Mouse (Mus musculus): Measurements from ENCODE around the gene Nol3. TPM values are rescaled to one million over a fixed set of nuclear protein-coding genes. Genes with fewer than 3 reads are reported as not detected.
"Not testable (repeated sequence)": the region's sequence is repeated elsewhere in the genome, so short reads cannot be mapped to it uniquely, and the experiment has no call there.

Nol3 gene
- polyA plus RNA-seq, 1 experiment from 2014 or later = 2.7 TPM

DNA sequence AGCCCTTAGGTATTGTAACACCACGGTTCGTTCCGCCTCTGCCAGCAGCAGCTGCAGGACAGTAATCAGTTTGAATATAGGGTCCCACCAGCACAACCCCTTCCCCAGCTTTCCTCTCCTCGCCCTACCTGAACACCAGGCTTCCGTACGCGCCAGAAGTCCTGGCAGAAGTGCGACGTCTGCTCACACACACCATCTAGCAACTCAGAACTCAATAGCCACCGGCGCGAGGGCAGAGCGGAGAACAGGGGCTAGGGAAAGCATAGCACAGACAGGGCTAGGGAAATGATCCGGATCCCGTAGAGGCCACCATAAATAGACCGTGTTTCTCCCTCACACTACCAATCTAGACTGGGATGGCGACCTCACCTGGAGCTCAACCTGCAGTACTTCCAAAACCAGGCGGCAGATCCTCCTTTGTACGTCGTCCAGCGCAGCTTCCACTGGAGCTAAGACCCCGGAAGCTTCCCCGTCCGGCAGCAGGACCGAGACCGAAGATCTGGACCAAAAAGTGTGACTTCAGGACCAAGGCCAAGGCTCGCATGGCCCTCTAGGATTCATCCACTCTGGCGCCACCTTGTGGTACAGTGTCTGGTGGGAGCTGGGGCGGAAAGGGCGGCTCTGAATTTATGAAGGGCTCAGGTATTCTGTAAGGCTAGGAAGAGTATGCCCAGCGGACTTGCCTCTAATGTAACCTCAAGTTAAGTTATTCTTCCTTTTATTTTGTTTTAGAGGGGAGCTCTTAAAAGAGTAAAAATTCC, 14.8 kb downstream of the Nol3 start:
- Histone ChIP-seq H3K4me3 (peak overlapping the region; percentile 59), H3K27me3 (replicated peaks) (peaks cover 49% of the 10 kb centered on the region), H3K9me3 (no peaks in the 10 kb centered on the region), H3K4me2 (peak overlapping the region; percentile 90), H3K27ac (replicated peaks) (no peak overlapping the region), H3K4me1 (peaks cover 26% of the 10 kb centered on the region), H3K36me3 (no peaks in the 10 kb centered on the region), H3K9ac (no peak overlapping the region)
- WGBS = 8% methylated on average over 31 of the region's 31 CpGs
- no peak for ATAC-seq (ENCODE audit: extremely low read depth, insufficient number of reproducible peaks, low FRiP score, low TSS enrichment)

DNA sequence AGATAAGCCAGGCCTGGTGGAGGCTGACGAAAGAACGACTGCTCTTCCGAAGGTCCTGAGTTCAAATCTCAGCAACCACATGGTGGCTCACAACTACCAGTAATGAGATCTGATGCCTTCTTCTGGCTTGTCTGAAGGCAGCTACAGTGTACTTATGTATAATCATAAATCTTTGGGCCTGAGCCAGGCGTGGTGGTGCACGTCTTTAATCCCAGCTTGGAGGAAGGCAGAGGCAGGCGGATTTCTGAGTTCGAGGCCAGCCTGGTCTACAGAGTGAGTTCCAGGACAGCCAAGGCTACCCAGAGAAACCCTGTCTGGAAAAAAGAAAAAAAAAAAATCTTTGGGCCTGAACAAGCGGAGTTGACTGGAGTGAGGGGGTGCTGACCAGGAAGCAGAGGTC, 15.4 kb downstream of the Nol3 start:
- not testable (repeated sequence) for ATAC-seq (ENCODE audit: extremely low read depth, insufficient number of reproducible peaks, low FRiP score, low TSS enrichment); H3K27ac ChIP-seq (replicated peaks); H3K4me3 ChIP-seq; H3K9me3 ChIP-seq; H3K4me2 ChIP-seq; H3K36me3 ChIP-seq; H3K9ac ChIP-seq
- H3K4me1 ChIP-seq = peaks cover 30% of the 10 kb centered on the region
- H3K27me3 ChIP-seq (replicated peaks) = peaks cover 46% of the 10 kb centered on the region
- 75% methylated on average over 8 of the region's 8 CpGs for WGBS

DNA sequence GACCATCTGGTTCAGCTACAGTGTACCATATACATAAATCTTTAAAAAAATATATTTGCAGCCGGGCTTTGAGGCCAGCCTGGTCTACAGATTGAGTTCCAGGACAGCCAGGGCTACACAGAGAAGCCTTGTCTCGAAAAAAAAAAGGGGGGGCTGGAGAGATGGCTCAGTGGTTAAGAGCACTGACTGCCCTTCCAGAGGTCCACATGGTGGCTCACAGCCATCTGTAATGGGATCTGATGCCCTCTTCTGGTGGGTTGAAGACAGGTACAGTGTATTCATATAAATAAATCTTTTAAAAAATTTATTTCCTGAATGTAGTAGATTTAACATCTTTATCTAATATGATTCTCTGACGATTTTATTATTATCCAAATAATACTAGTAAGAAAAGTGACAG, 15.9 kb downstream of the Nol3 start:
- H3K4me3 ChIP-seq; H3K9ac ChIP-seq; ATAC-seq (ENCODE audit: extremely low read depth, insufficient number of reproducible peaks, low FRiP score, low TSS enrichment); H3K4me2 ChIP-seq; H3K27ac ChIP-seq (replicated peaks); H3K36me3 ChIP-seq; H3K9me3 ChIP-seq: not testable (repeated sequence)
- H3K27me3 ChIP-seq (replicated peaks) = peaks cover 42% of the 10 kb centered on the region
- WGBS = 56% methylated on average over 3 of the region's 3 CpGs
- peaks cover 34% of the 10 kb centered on the region for H3K4me1 ChIP-seq

DNA sequence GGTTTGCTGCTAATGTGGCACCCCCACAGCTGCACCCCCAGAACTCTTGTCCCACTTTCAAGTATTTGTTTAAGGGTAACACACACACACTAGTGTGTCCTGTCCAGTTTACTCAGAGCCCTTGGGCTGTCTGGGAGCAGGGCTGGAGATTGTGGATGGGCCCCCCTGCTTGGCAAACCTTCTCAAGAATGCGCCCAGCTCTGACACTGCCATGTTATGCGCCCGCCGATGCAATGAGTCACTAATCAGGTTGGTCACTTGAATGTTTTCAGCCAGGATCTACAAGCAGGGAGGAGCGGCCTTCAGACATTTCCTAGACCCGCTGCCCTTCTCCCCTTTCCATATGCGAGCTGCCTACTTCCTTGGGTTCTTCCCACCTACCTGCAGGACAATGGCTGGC, 16.5 kb downstream of the Nol3 start:
- H3K4me3 ChIP-seq = no peak overlapping the region
- H3K9me3 ChIP-seq = no peaks in the 10 kb centered on the region
- H3K9ac ChIP-seq = no peak overlapping the region
- H3K4me2 ChIP-seq = no peak overlapping the region
- peaks cover 39% of the 10 kb centered on the region for H3K4me1 ChIP-seq
- H3K36me3 ChIP-seq = no peaks in the 10 kb centered on the region
- WGBS = 68% methylated on average over 7 of the region's 7 CpGs
- no peak for ATAC-seq (ENCODE audit: extremely low read depth, insufficient number of reproducible peaks, low FRiP score, low TSS enrichment)
- H3K27me3 ChIP-seq (replicated peaks) = peaks cover 42% of the 10 kb centered on the region
- H3K27ac ChIP-seq (replicated peaks) = no peak overlapping the region

DNA sequence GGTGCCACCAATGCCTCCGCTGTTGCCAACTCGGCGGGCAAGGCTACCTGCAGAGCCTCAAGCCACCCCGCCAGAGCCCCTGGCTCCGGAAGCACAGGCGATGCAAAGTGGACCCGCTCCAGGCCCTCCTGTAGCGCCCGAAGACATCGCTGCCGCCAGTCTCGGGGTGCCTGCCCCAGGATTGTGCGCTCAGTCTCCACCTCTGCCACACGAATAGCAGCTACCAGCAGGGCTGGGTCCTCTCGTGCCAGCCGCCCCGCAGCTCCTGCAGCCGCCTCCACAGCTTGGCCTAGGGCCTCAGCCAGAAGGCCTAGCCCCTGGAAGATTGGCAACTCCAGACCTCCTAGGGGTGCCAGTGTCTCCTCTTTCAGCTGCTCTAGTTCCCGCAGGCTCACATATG, 17.5 kb downstream of the Nol3 start:
- 60% methylated on average over 19 of the region's 19 CpGs for WGBS
- H3K27ac ChIP-seq (replicated peaks) = no peak overlapping the region
- H3K9ac ChIP-seq = no peak overlapping the region
- H3K4me2 ChIP-seq = no peak overlapping the region
- no peak overlapping the region for H3K4me3 ChIP-seq
- H3K9me3 ChIP-seq = no peaks in the 10 kb centered on the region
- peaks cover 42% of the 10 kb centered on the region for H3K27me3 ChIP-seq (replicated peaks)
- H3K4me1 ChIP-seq = peaks cover 39% of the 10 kb centered on the region
- no peaks in the 10 kb centered on the region for H3K36me3 ChIP-seq
- ATAC-seq (ENCODE audit: extremely low read depth, insufficient number of reproducible peaks, low FRiP score, low TSS enrichment) = no peak

DNA sequence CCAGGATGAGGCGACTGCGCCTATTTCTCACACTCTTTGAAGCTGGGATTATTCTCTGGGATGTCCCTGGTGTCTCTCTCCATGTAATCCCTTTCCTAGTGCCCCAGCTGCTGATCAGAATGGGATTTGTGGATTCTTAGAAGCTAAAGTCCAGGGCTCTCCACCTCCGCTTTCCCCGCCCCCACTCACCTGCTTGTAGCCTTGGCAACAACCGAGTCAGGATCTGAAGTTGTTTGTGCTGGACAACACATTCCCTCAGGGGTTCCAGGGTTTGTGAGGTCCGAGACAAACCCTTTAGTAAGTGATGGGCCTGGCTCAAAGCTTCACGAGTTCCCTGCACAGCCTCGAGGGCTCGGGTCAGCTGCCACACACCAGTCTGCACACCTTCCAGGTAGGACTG, 18.8 kb downstream of the Nol3 start:
- 70% methylated on average over 9 of the region's 9 CpGs for WGBS
- no peak overlapping the region for H3K27ac ChIP-seq (replicated peaks)
- peak overlapping the region; percentile 98 for H3K4me2 ChIP-seq

DNA sequence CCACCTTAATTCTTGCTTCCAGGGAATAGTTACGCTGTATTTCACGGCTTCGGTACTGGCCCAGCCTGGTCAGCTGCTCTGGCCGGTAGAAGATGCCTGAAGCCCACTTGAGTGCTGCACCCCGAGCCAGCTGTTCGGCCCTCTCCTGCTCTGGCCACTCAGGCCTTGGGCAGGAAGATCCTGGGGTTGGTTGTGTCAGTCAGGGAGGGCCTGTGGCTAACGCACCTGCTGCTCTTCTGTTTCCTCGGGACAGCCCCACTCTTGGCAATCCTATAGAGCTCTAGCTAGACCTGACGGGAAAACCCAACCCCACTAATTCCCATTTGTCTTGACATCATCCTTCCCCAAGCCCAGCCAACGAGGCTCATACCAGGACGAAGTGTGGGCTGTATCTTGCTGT, 19.3 kb downstream of the Nol3 start:
- H3K9me3 ChIP-seq = no peaks in the 10 kb centered on the region
- WGBS = 45% methylated on average over 11 of the region's 11 CpGs
- no peak for ATAC-seq (ENCODE audit: extremely low read depth, insufficient number of reproducible peaks, low FRiP score, low TSS enrichment)
- peak overlapping the region; percentile 40 for H3K4me3 ChIP-seq
- peaks cover 37% of the 10 kb centered on the region for H3K4me1 ChIP-seq
- H3K36me3 ChIP-seq = peaks cover 17% of the 10 kb centered on the region
- H3K27me3 ChIP-seq (replicated peaks) = peaks cover 35% of the 10 kb centered on the region
- H3K9ac ChIP-seq = peak overlapping the region; percentile 61
- peak overlapping the region; percentile 98 for H3K4me2 ChIP-seq
- peak overlapping the region; percentile 75 for H3K27ac ChIP-seq (replicated peaks)

More for the DNA sequence above, 18.8 kb downstream of the Nol3 start:
- peaks cover 12% of the 10 kb centered on the region for H3K36me3 ChIP-seq
- peaks cover 40% of the 10 kb centered on the region for H3K27me3 ChIP-seq (replicated peaks)
- peak overlapping the region; percentile 61 for H3K9ac ChIP-seq
- H3K4me1 ChIP-seq = peaks cover 38% of the 10 kb centered on the region
- ATAC-seq (ENCODE audit: extremely low read depth, insufficient number of reproducible peaks, low FRiP score, low TSS enrichment) = no peak
- no peaks in the 10 kb centered on the region for H3K9me3 ChIP-seq
- H3K4me3 ChIP-seq = peak overlapping the region; percentile 40

DNA sequence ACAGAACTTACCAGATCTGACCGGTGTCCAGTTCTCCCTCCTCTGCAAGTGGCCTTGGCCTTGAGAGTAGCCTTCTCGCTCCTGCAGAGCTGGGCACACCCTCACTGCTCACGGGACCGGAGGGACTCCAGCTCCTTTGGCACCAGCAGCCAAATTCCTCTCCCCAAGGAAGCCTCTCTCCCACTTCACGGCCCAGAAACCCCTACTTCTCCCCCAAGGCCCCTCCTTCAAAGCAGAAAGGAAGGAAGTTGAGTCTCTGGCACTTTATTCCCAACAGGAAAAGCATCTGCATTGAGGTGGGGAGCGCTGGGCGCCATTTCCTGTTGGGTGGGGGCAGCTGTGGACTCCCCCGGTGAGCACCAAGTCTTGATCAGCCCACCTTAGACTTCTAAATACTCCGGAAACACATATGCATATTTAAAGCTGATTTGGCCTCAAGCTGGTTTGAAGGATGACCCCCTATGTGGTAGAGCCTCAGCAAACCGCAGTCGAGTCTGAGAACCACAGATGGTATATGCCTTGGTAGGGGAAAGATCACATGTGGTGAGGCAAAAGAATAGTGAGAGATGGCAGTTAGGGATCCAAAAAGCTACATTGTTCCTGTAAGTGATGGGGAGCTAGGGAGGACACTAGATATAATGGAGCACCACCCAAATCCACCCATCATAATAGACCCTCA, 20.1 kb downstream of the Nol3 start, which contains the start of gene Exoc3l:
Gene Exoc3l, minus strand, starts transcription at position 207 of the 679 bp plus-strand sequence.
- peak within 1 kb of the TSS; percentile 98 for H3K4me2 ChIP-seq
- H3K36me3 ChIP-seq = peaks cover 25% of the 10 kb centered on the region
- WGBS = 36% methylated on average over 11 of the region's 11 CpGs
- H3K27me3 ChIP-seq (replicated peaks) = peaks cover 29% of the 10 kb centered on the region
- peak within 1 kb of the TSS; percentile 97 for H3K9ac ChIP-seq
- no peak for ATAC-seq (ENCODE audit: extremely low read depth, insufficient number of reproducible peaks, low FRiP score, low TSS enrichment)
- no peaks in the 10 kb centered on the region for H3K9me3 ChIP-seq
- peaks cover 33% of the 10 kb centered on the region for H3K4me1 ChIP-seq
- peak within 1 kb of the TSS; percentile 75 for H3K27ac ChIP-seq (replicated peaks)
- peak within 1 kb of the TSS; percentile 100 for H3K4me3 ChIP-seq

DNA sequence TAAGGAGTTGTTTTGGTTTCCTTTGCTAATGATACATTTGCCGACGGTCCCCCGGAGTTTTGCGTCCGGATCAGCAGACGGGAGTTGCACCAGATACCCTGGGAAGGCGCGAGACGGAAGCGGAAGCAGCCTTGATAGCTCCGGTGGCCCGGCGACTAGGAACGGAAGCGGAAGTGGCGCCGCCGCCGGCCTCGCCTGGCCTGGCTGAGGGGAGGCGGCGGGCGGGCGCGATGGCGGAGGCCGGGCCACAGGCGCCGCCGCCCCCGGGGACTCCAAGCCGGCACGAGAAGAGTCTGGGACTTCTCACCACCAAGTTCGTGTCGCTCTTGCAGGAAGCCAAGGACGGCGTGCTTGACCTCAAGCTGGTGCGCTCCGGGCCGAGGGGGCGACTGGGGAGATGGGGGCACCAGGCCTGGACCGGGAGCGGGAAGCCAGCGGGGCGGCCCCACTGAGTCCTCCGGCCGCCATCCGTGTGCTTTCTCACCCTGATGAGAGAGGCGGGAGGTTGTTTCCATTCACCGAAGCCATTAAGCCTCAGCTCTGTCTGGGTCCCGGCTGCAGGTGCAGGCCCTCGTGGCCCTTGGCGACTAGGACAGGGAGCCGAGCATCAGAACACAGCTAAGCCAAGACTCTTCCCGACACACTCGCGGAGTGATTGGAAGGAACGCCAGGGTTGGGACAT, 21.7 kb downstream of the Nol3 start, which contains the start of gene E2f4:
Gene E2f4, plus strand, starts transcription at position 153 of the 682 bp plus-strand sequence.
- Histone ChIP-seq H3K4me1 (peaks cover 33% of the 10 kb centered on the region), H3K4me3 (peak within 1 kb of the TSS; percentile 100), H3K27ac (replicated peaks) (peak within 1 kb of the TSS; percentile 75), H3K9ac (peak within 1 kb of the TSS; percentile 97), H3K9me3 (no peaks in the 10 kb centered on the region), H3K4me2 (peak within 1 kb of the TSS; percentile 98), H3K27me3 (replicated peaks) (peaks cover 25% of the 10 kb centered on the region), H3K36me3 (peaks cover 41% of the 10 kb centered on the region)
- peak; percentile 58; the same call in 1 of the 2 replicates for ATAC-seq (ENCODE audit: extremely low read depth, insufficient number of reproducible peaks, low FRiP score, low TSS enrichment)
- under 1% methylated on average over 58 of the region's 58 CpGs for WGBS

DNA sequence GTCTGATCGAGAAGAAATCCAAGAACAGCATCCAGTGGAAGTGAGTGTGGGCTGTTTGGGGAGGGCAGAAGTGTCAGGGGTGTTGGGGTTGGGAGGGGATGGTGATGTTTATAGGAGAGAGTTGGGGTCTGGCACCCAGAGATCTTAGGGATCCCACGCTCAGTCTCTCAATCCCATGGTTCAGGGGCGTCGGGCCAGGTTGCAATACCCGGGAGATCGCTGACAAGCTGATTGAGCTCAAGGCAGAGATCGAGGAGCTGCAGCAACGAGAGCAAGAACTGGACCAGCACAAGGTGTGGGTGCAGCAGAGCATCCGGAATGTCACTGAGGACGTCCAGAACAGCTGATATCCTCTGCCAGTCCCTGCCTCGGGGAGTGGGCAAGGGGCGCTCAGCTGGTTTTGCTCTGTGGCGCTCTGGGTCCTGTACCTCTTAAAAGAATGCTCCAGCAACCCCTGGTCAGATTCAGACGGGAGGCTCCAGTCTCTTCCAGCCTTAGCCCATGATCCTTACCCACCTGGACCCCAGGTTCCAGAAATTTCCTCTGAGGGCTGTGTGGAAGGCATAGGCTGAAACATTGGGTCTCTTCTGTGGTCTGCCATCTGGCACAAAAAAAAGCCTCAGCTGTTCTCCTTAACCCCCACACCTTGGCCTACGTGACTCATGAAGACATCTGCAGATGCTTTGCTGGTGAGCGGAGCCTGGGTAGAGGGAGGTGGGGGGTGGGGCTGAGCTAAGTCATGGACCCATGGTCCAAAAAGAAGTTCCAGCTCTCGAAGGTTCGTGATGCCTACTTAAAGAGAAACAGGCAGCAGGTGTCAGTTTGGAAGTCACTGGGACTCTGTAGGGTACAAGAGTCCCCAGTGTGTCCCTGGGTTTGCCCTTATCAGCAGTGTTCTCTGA, 22.7 kb downstream of the Nol3 start:
- WGBS = 42% methylated on average over 18 of the region's 18 CpGs
- Histone ChIP-seq H3K9ac (peak overlapping the region; percentile 97), H3K27ac (replicated peaks) (peak overlapping the region; percentile 75; the same call in 1 of the 2 replicates), H3K36me3 (peaks cover 50% of the 10 kb centered on the region), H3K27me3 (replicated peaks) (peaks cover 15% of the 10 kb centered on the region), H3K4me2 (peak overlapping the region; percentile 98), H3K4me1 (peaks cover 40% of the 10 kb centered on the region), H3K9me3 (no peaks in the 10 kb centered on the region), H3K4me3 (peak overlapping the region; percentile 100)
- ATAC-seq (ENCODE audit: extremely low read depth, insufficient number of reproducible peaks, low FRiP score, low TSS enrichment) = no peak

Measured in heart, embryonic 13.5 days (tissue).